17 mouse cellular contexts compared by ENCODE assay signal in genomic region chr4:105215726-105216410, GRCm38 (mm10). TPM values are rescaled to one million over a fixed set of nuclear protein-coding genes. Genes with fewer than 3 reads are reported as not detected.
DNase-seq lines count a peak whose midpoint lies in the region; ATAC-seq lines count a peak whose summit lies in the region.
"Had no signal": no experiment of that assay in that cellular context is flagged by ENCODE, and none has a peak within 500 bp of the region (broad histone marks: within the 10 kb centered on the region; RNA-seq: fewer than 3 reads in every experiment).

No protein-coding gene starts in this region.

- no peak overlapping the region for H3K4me2 ChIP-seq in forebrain, embryonic 12.5 days
- H3K4me2 ChIP-seq in lung, embryonic 16.5 days (ENCODE audit: low read depth, low read length) = no peak overlapping the region
- no peak overlapping the region for H3K4me2 ChIP-seq in hindbrain, embryonic 13.5 days
- H3K4me2 ChIP-seq: embryonic facial prominence, embryonic 12.5 days; midbrain, embryonic 15.5 days had no signal

- H3K9ac ChIP-seq in forebrain, embryonic 12.5 days = no peak overlapping the region
- no peak overlapping the region for H3K9ac ChIP-seq in lung, embryonic 16.5 days (ENCODE audit: low read length)
- no peak overlapping the region for H3K9ac ChIP-seq in hindbrain, embryonic 13.5 days
- H3K9ac ChIP-seq: embryonic facial prominence, embryonic 12.5 days; midbrain, embryonic 15.5 days had no signal

- peak overlapping the region; percentile 4; the same call in 1 of the 2 replicates for H3K27ac ChIP-seq in forebrain, embryonic 10.5 days
- H3K27ac ChIP-seq in forebrain, embryonic 12.5 days = no peak overlapping the region
- peak overlapping the region; percentile 9 for H3K27ac ChIP-seq in lung, embryonic 16.5 days (ENCODE audit: low read length)
- no peak overlapping the region for H3K27ac ChIP-seq in hindbrain, embryonic 13.5 days
- H3K27ac ChIP-seq: embryonic facial prominence, embryonic 12.5 days; midbrain, embryonic 15.5 days had no signal

- peaks cover 10% of the 10 kb centered on the region for H3K4me1 ChIP-seq in forebrain, embryonic 10.5 days
- 0 out of 2 replicates have a peak, but pooled peaks cover 2% of the 10 kb centered on the region for H3K4me1 ChIP-seq in forebrain, embryonic 12.5 days
- peaks cover 13% of the 10 kb centered on the region for H3K4me1 ChIP-seq in lung, embryonic 16.5 days (replicated peaks; ENCODE audit: control insufficient read depth, insufficient read depth, low read length)
- H3K4me1 ChIP-seq in hindbrain, embryonic 13.5 days (replicated peaks) = peaks cover 16% of the 10 kb centered on the region; the same call in 1 of the 2 replicates
- H3K4me1 ChIP-seq: embryonic facial prominence, embryonic 12.5 days; midbrain, embryonic 15.5 days had no signal

- H3K4me3 ChIP-seq in forebrain, embryonic 10.5 days = no peak overlapping the region
- no peak overlapping the region for H3K4me3 ChIP-seq in forebrain, embryonic 12.5 days (replicated peaks)
- H3K4me3 ChIP-seq in lung, embryonic 16.5 days (ENCODE audit: low read length) = no peak overlapping the region
- H3K4me3 ChIP-seq in hindbrain, embryonic 13.5 days = no peak overlapping the region
- H3K4me3 ChIP-seq: embryonic facial prominence, embryonic 12.5 days; midbrain, embryonic 15.5 days had no signal

- intact Hi-C loops in left cerebral cortex, postnatal 14 days (cut with DNase I) = no loop called here

- no peaks in the 10 kb centered on the region for H3K9me3 ChIP-seq in forebrain, embryonic 10.5 days
- no peaks in the 10 kb centered on the region for H3K9me3 ChIP-seq in forebrain, embryonic 12.5 days
- H3K9me3 ChIP-seq in lung, embryonic 16.5 days (ENCODE audit: control insufficient read depth, low read length) = no peaks in the 10 kb centered on the region
- no peaks in the 10 kb centered on the region for H3K9me3 ChIP-seq in hindbrain, embryonic 13.5 days
- H3K9me3 ChIP-seq: embryonic facial prominence, embryonic 12.5 days; midbrain, embryonic 15.5 days had no signal

- WGBS in forebrain, embryonic 10.5 days = 87% methylated on average over 12 of the region's 12 CpGs
- WGBS in forebrain, embryonic 12.5 days = 85% methylated on average over 12 of the region's 12 CpGs
- WGBS in lung, embryonic 16.5 days = 69% methylated on average over 12 of the region's 12 CpGs
- WGBS in hindbrain, embryonic 13.5 days = 80% methylated on average over 12 of the region's 12 CpGs

- peaks cover 92% of the 10 kb centered on the region for H3K36me3 ChIP-seq in forebrain, embryonic 10.5 days (replicated peaks)
- peaks cover 73% of the 10 kb centered on the region for H3K36me3 ChIP-seq in forebrain, embryonic 12.5 days (replicated peaks)
- peaks cover 8% of the 10 kb centered on the region for H3K36me3 ChIP-seq in lung, embryonic 16.5 days (ENCODE audit: control insufficient read depth, insufficient read depth, low read length)
- peaks cover 18% of the 10 kb centered on the region for H3K36me3 ChIP-seq in hindbrain, embryonic 13.5 days
- H3K36me3 ChIP-seq: midbrain, embryonic 15.5 days had no signal

- ATAC-seq in forebrain, embryonic 12.5 days (ENCODE audit: low FRiP score) = no peak
- 0 out of 2 replicates have a peak, but pooled peaks have one; percentile 29 for ATAC-seq in lung, embryonic 16.5 days (ENCODE audit: low read depth)
- no peak for ATAC-seq in hindbrain, embryonic 13.5 days (ENCODE audit: low FRiP score)
- ATAC-seq: forebrain, embryonic 16.5 days; intestine, postnatal 0 days; midbrain, embryonic 15.5 days had no signal

- no peak for DNase-seq in forebrain, embryonic 10.5 days (ENCODE audit: extremely low spot score, low spot score)
- DNase-seq in lung, postnatal 14 days = no peak
- peak; percentile 45 to 74 for DNase-seq in kidney, postnatal 25 days
- no peak for DNase-seq in left cerebral cortex, postnatal 14 days (ENCODE audit: low spot score in 2 of 2)
- no peak for DNase-seq in spleen, adult 18-20 months
- DNase-seq: cerebellum, adult 9-11 months; left cerebral cortex, postnatal 4 days; right cerebral cortex, postnatal 4 days; thymus, adult 2 months had no signal

- no peaks in the 10 kb centered on the region for H3K27me3 ChIP-seq in forebrain, embryonic 10.5 days (ENCODE audit: poor library complexity, severe bottlenecking)
- H3K27me3 ChIP-seq in forebrain, embryonic 12.5 days = no peaks in the 10 kb centered on the region
- no peaks in the 10 kb centered on the region for H3K27me3 ChIP-seq in lung, embryonic 16.5 days (ENCODE audit: control insufficient read depth, insufficient read depth, low read depth, low read length)
- no peaks in the 10 kb centered on the region for H3K27me3 ChIP-seq in hindbrain, embryonic 13.5 days
- H3K27me3 ChIP-seq: embryonic facial prominence, embryonic 12.5 days; midbrain, embryonic 15.5 days had no signal

RNA-seq across cellular contexts. Expression of gene Plpp3, which starts 58.7 kb away (rescaled TPM):
- polyA plus RNA-seq in forebrain, embryonic 10.5 days (2016; fragmentation: Nextera tagmentation; extraction: Ambion mirVana) = 57.2 and 59.4 TPM in 2 replicates
- polyA plus RNA-seq in forebrain, embryonic 12.5 days (2016; fragmentation: Nextera tagmentation; extraction: Ambion mirVana) = 84.9 and 90.4 TPM in 2 replicates
- polyA plus RNA-seq in lung, embryonic 16.5 days (2015; fragmentation: Nextera tagmentation; extraction: Ambion mirVana) = 92.1 and 94.2 TPM in 2 replicates
- 100 to 1,000 TPM; 136 to 166 TPM for total RNA-seq in left cerebral cortex, postnatal 14 days (2021)
- 79.0 and 81.9 TPM in 2 replicates for polyA plus RNA-seq in hindbrain, embryonic 13.5 days (2015; fragmentation: Nextera tagmentation; extraction: Ambion mirVana)
- total RNA-seq: granulocyte monocyte progenitor cell, adult 5-6 weeks had no signal

Comparison
In these comparisons a context has a peak if more than half of its experiments do, and no peak if none do; other contexts are left out.
1. H3K27ac ChIP-seq: peak in forebrain, embryonic 10.5 days (single experiment) and lung, embryonic 16.5 days (single experiment); none in forebrain, embryonic 12.5 days (single experiment) and hindbrain, embryonic 13.5 days (single experiment).
2. DNase-seq: peak in kidney, postnatal 25 days (2 of 2); none in forebrain, embryonic 10.5 days (single experiment), lung, postnatal 14 days (single experiment), left cerebral cortex, postnatal 14 days (0 of 2) and spleen, adult 18-20 months (0 of 2).